Mouse (Mus musculus) forebrain, embryonic 13.5 days (tissue): ENCODE results near the gene Zfp688. TPM values are rescaled to one million over a fixed set of nuclear protein-coding genes. Genes with fewer than 3 reads are reported as not detected.
"Not testable (repeated sequence)": the region's sequence is repeated elsewhere in the genome, so short reads cannot be mapped to it uniquely, and the experiment has no call there.

Experiments used
- ATAC-seq: fragments of 200-750 bp; cut with Nextera tagmentation; 2 replicates; pipeline ENCODE4 v1.8.0; 2017
- H3K27ac ChIP-seq: fragments of 300-500 bp; sonication (generic); 2 replicates; pipeline ENCODE4 v1.5.1; 2015; ENCODE audit warnings: inconsistent platforms, mild to moderate bottlenecking, moderate library complexity
- H3K27me3 ChIP-seq: fragments of 300-500 bp; sonication (generic); 2 replicates; pipeline ENCODE4 v1.6.1; 2015; ENCODE audit warnings: mild to moderate bottlenecking, inconsistent platforms
- H3K36me3 ChIP-seq: fragments of 300-500 bp; sonication (generic); 2 replicates; pipeline ENCODE4 v1.6.1; 2015; ENCODE audit warnings: mild to moderate bottlenecking, inconsistent platforms; ENCODE audit not compliant: poor library complexity, severe bottlenecking
- H3K4me1 ChIP-seq: fragments of 300-500 bp; sonication (generic); 2 replicates; pipeline ENCODE4 v1.6.1; 2015; ENCODE audit warnings: inconsistent platforms
- H3K4me2 ChIP-seq: fragments of 300-500 bp; sonication (generic); 2 replicates; pipeline ENCODE4 v1.6.1; 2015; ENCODE audit warnings: inconsistent platforms, mild to moderate bottlenecking, moderate library complexity
- H3K4me3 ChIP-seq: fragments of 300-500 bp; sonication (generic); 2 replicates; pipeline ENCODE4 v1.5.1; 2015; ENCODE audit warnings: mild to moderate bottlenecking, inconsistent platforms
- H3K9ac ChIP-seq: fragments of 300-500 bp; sonication (generic); 2 replicates; pipeline ENCODE4 v1.6.1; 2015; ENCODE audit warnings: mild to moderate bottlenecking, inconsistent platforms
- H3K9me3 ChIP-seq: fragments of 300-500 bp; sonication (generic); replicated peaks from 2 replicates; pipeline ENCODE4 v1.6.1; 2016; ENCODE audit warnings: inconsistent platforms
- WGBS: fragments of 180-500 bp; shearing (Covaris S2); methylation state at CpG from one replicate; pipeline ENCODE4 v1.1.7; 2015; 5-methylcytosine and 5-hydroxymethylcytosine counted together
- polyA plus RNA-seq: library from polyadenylated mRNA; unstranded; fragments of >200 nt; fragmentation: Nextera tagmentation; extraction: Ambion mirVana; gene quantifications from 2 replicates; pipeline ENCODE4 v1.2.1, GENCODE M21; 2015

Gene Zfp688
- 30.3 and 36.2 TPM in 2 replicates for polyA plus RNA-seq

DNA sequence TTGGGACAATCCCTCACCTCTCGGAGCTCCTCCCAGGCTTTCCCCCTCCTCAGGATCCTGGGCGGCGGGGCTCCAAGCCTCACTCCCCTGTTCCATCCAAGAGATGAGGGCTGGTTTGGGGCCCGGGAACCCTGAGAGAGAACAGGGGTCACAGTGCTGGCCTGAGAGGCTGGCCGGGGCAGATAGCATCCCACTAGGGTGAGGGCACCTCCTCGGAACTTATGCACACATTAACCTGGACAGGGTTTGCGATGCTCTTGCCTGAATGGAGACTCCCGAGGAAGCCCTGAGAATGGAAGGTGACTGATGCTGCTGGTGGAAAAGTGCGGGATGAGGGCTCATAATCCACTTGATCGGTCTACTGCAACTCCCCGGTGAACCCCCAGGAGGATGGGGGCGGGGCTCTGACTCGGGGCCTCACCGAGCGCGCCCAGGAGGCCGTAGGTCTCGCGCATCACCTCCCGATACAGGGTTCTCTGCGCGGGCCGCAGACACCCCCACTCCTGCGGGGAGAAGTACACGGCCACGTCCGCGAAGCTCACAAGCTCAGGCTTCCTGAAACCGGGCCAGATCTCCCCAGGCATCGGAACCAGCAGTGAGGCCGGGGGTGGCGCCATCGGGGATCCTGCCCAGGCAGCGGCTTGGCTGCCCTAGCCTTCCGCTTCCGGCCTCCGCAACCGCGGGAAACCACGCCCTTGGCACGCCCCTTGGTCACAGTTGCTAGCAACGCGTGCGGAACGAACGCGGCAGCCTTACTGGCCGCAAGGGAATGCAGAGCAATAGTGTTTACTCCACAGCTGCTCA, at the start of gene Zfp688:
Zfp688 (minus strand) TSS at position 681 of the 804 bp plus-strand sequence.
- H3K4me1 ChIP-seq, result peaks cover 13% of the 10 kb centered on the region
- peaks cover 19% of the 10 kb centered on the region for H3K27me3 ChIP-seq
- H3K36me3 ChIP-seq, result peaks cover 21% of the 10 kb centered on the region
- 0 out of 2 replicates have a peak within 1 kb of the TSS, but pooled peaks have one; percentile 40 for H3K27ac ChIP-seq
- H3K9me3 ChIP-seq, result no peaks in the 10 kb centered on the region
- under 1% methylated on average over 48 of the region's 48 CpGs for WGBS
- H3K9ac ChIP-seq, result peak within 1 kb of the TSS; percentile 93
- peak; percentile 98 for ATAC-seq
- H3K4me3 ChIP-seq, result peak within 1 kb of the TSS; percentile 87
- peak within 1 kb of the TSS; percentile 99 for H3K4me2 ChIP-seq

DNA sequence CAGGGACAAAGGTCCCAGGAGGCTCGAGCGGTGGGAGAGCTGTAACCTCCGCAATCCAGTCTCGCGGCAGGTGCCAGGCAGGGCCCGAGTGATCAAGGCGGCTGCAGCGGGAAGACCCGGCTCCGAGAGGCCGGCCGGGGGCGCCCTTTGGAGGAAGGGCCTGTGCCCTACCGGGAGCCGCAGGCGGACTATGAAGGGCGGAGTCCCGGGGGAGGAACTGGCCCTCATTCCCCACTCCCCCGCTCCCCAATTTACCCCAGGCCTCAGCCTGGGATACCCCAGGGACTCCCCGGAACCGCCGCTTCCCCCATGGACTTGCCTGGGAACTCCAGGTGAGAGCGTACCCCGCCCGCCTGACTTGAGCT, 49.8 kb upstream of the Zfp688 start:
- 0% methylated on average over 20 of the region's 25 CpGs for whole genome bisulfite sequencing
- Histone ChIP-seq H3K9me3 (no peaks in the 10 kb centered on the region), H3K4me2 (peak overlapping the region; percentile 95), H3K4me3 (peak overlapping the region; percentile 94), H3K4me1 (peaks cover 25% of the 10 kb centered on the region), H3K27ac (peak overlapping the region; percentile 99), H3K9ac (peak overlapping the region; percentile 96), H3K27me3 (no peaks in the 10 kb centered on the region), H3K36me3 (peaks cover 56% of the 10 kb centered on the region)
- ATAC-seq, result peak; percentile 1; the same call in 1 of the 2 replicates

DNA sequence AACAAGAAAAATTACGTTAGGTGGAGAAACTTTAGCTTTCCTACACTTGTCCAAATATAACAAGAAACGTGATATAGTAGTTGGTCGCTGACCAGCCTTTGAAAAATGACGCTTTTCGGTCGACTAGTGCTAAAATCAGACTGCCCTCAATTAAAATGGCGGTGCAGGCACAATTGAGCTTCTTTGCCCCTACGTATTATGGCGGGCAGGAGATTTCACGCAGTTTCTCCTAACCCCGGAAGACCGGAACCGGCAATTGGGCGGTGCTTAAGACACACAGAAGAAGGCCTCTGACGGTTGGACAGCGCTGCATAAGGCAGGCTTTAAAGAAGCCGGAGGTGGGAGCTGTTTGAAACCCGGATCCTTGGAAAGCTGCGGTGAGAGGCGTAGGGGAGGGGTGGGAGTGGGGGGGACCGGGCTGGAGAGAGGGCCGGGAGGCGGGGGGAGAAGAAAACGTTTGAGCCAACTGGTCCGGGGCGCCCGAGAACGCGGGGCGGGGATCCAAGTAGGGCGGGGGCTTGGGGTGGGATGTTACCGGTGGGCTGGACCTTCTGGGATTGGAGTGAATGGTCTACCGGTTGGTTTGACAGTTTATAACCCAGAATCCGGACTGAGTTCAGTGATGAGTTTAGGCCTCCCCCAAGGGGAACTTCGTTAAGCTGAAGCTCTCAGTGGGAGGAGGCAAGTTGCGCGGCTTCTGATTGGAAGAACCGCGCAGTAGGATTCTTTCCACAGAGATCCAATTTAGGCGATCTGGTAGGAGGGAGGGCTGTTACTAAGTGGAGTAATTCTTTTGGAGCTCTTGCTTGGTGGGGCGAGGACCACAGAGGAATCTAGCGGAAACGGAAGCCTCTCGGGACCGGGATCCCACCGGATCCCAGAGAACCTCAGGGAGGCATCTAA, 49.1 kb upstream of the Zfp688 start:
- Histone ChIP-seq H3K36me3 (peaks cover 56% of the 10 kb centered on the region), H3K4me1 (peaks cover 22% of the 10 kb centered on the region), H3K9me3 (no peaks in the 10 kb centered on the region), H3K4me2 (peak overlapping the region; percentile 95), H3K9ac (peak overlapping the region; percentile 96), H3K27me3 (no peaks in the 10 kb centered on the region), H3K4me3 (peak overlapping the region; percentile 94), H3K27ac (peak overlapping the region; percentile 99)
- peak; percentile 95 for ATAC-seq
- under 1% methylated on average over 46 of the region's 46 CpGs for WGBS

GRCm38 (mm10) chr7:127470011-127470715, 48.3 kb upstream of the Zfp688 start:
- H3K27ac ChIP-seq, result peak overlapping the region; percentile 99
- H3K9ac ChIP-seq, result peak overlapping the region; percentile 96
- H3K9me3 ChIP-seq, result no peaks in the 10 kb centered on the region
- ATAC-seq, result no peak
- peaks cover 56% of the 10 kb centered on the region for H3K36me3 ChIP-seq
- peak overlapping the region; percentile 95 for H3K4me2 ChIP-seq
- 8% methylated on average over 10 of the region's 10 CpGs for WGBS
- no peaks in the 10 kb centered on the region for H3K27me3 ChIP-seq
- peaks cover 22% of the 10 kb centered on the region for H3K4me1 ChIP-seq
- peak overlapping the region; percentile 94 for H3K4me3 ChIP-seq

- ATAC-seq, result no peak
- peaks cover 11% of the 10 kb centered on the region for H3K4me1 ChIP-seq
- 100% methylated on average over 4 of the region's 4 CpGs for WGBS
- H3K9ac ChIP-seq, result no peak overlapping the region
- no peaks in the 10 kb centered on the region for H3K27me3 ChIP-seq
- no peaks in the 10 kb centered on the region for H3K9me3 ChIP-seq
- H3K27ac ChIP-seq, result no peak overlapping the region
- H3K4me2 ChIP-seq, result no peak overlapping the region
- H3K36me3 ChIP-seq, result peaks cover 45% of the 10 kb centered on the region
- H3K4me3 ChIP-seq, result no peak overlapping the region
These were observed 44.7 kb upstream of the Zfp688 start for GRCm38 (mm10) chr7:127466606-127467005.

DNA sequence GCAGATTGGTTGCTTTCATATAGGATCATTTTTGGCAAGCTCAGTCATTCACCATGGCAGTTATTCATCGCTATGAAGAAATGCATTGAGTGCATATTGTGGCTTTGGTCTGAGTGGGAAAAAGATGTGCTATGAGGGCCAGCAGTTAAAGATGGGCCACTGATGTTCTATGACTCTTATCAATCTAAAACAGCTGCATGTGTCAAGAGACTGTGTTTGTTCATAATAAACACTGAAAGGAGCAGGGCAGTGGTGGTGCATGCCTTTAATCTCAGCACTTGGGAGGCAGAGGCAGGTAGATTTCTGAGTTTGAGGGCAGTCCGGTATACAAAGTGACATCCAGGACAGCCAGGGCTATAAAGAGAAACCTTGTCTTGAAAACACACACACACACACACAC, 43.8 kb upstream of the Zfp688 start:
- not testable (repeated sequence) for H3K4me2 ChIP-seq, H3K27me3 ChIP-seq, H3K9ac ChIP-seq, ATAC-seq, H3K4me3 ChIP-seq, H3K9me3 ChIP-seq, H3K27ac ChIP-seq
- Histone ChIP-seq H3K4me1 (peaks cover 11% of the 10 kb centered on the region), H3K36me3 (peaks cover 54% of the 10 kb centered on the region)
- WGBS, result 97% methylated on average over 2 of the region's 2 CpGs

DNA sequence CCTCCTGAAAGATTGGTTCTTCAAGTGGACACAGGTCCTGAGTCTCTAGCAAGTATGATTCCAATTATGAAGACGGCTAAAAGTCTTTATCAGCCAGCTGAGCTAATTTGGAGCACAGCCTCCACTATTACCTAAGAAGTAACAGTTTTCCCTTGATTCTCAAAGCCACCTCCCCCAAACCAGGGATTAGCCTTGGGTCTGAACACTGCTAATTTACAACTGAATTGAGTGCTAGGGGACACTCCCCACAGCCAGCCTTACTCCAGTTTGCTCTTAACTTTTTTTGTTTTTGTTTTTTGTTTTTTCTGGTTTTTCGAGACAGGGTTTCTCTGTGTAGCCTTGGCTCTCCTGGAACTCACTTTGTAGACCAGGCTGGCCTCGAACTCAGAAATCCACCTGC, 43.3 kb upstream of the Zfp688 start:
- Histone ChIP-seq H3K4me1 (peaks cover 11% of the 10 kb centered on the region), H3K4me2 (no peak overlapping the region), H3K27me3 (no peaks in the 10 kb centered on the region), H3K9me3 (no peaks in the 10 kb centered on the region), H3K36me3 (peaks cover 59% of the 10 kb centered on the region), H3K27ac (no peak overlapping the region), H3K4me3 (no peak overlapping the region), H3K9ac (no peak overlapping the region)
- ATAC-seq, result no peak
- WGBS, result 89% methylated on average over 3 of the region's 3 CpGs

DNA sequence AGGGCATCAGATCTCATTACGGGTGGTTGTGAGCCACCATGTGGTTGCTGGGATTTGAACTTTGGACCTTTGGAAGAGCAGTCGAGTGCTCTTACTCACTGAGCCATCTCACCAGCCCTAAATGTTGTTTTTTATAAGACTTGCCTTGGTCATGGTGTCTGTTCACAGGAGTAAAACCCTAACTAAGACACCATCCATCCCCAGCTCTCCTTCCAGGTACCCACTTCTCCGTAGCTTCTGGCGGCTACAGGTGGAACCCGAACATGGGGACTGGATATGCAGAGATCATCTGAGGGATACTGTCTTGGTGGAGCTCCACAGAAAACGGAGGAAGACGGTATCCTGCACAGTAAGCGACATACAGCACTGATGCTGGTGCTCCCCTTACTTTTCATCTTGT, 37.4 kb upstream of the Zfp688 start, which contains the start of gene Prr14:
Prr14 (plus strand) TSS at position 301 of the 400 bp plus-strand sequence.
- H3K27me3 ChIP-seq, H3K9me3 ChIP-seq, H3K4me1 ChIP-seq, H3K27ac ChIP-seq, H3K4me3 ChIP-seq, H3K4me2 ChIP-seq, ATAC-seq, H3K9ac ChIP-seq: not testable (repeated sequence)
- peaks cover 55% of the 10 kb centered on the region for H3K36me3 ChIP-seq
- 95% methylated on average over 8 of the region's 8 CpGs for WGBS

DNA sequence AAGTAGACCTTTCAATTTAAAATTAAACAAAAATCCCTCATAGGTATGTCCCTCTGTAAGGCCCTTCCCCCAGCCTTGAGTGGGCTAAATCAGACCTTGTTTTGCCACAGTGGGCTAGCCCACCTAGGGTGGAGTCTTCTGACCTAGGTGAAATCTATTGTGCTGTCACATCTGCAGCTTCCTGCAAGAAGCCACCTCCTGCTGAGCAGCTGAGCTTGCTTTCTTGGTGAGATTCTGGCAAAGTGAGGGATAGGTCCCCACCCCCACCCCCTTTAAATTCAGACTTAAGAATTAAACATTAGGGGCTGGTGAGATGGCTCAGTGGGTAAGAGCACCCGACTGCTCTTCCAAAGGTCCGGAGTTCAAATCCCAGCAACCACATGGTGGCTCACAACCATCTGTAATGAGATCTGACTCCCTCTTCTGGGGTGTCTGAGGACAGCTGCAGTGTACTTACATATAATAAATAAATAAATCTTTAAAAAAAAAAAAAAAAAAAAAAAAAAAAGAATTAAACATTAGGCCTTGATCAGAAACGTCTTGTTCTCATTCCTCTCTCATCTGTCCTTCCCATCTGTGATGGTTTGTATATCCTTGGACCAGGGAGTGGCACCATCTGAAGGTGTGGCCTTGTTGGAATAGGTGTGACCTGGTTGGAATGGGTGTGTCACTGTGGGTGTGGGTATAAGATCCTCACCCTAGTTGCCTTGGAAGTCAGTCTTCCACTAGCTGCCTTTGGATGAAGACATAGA, 36.7 kb upstream of the Zfp688 start:
- not testable (repeated sequence) for H3K9ac ChIP-seq, ATAC-seq, H3K4me3 ChIP-seq, H3K27ac ChIP-seq, H3K9me3 ChIP-seq, H3K4me2 ChIP-seq, H3K27me3 ChIP-seq, H3K4me1 ChIP-seq
- peaks cover 57% of the 10 kb centered on the region for H3K36me3 ChIP-seq
- 88% methylated on average over 3 of the region's 3 CpGs for WGBS

GRCm38 (mm10) chr7:127454905-127455304, 33.0 kb upstream of the Zfp688 start:
- no peak overlapping the region for H3K27ac ChIP-seq
- peaks cover 32% of the 10 kb centered on the region for H3K4me1 ChIP-seq
- no peak overlapping the region for H3K4me3 ChIP-seq
- ATAC-seq, result no peak
- peaks cover 46% of the 10 kb centered on the region for H3K36me3 ChIP-seq
- WGBS, result 98% methylated on average over 7 of the region's 7 CpGs
- no peaks in the 10 kb centered on the region for H3K27me3 ChIP-seq
- H3K9me3 ChIP-seq, result no peaks in the 10 kb centered on the region
- H3K4me2 ChIP-seq, result no peak overlapping the region
- no peak overlapping the region for H3K9ac ChIP-seq

DNA sequence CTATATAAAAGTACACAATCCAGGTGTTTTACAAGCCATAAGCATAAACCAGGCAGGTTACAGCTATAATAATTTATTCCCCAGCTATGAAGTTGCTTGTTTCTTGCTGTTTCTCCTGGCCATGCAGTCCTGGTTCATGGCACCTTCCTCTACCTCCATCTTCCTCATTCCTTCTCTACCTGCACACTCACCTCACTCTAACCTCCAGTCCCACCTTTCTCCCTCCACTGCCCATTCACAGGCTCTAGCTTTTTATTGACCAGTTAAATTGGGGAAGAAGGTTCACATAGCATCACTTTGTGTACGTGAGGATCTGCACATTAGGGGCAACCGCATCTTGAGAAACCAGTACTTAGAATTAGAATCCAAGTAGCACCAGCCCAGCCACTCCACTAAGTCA, 31.2 kb upstream of the Zfp688 start:
- H3K4me3 ChIP-seq, result no peak overlapping the region
- H3K9me3 ChIP-seq, result no peaks in the 10 kb centered on the region
- 94% methylated on average over 2 of the region's 2 CpGs for WGBS
- no peak for ATAC-seq
- peaks cover 37% of the 10 kb centered on the region for H3K4me1 ChIP-seq
- H3K9ac ChIP-seq, result no peak overlapping the region
- no peaks in the 10 kb centered on the region for H3K27me3 ChIP-seq
- no peak overlapping the region for H3K4me2 ChIP-seq
- no peak overlapping the region for H3K27ac ChIP-seq
- peaks cover 38% of the 10 kb centered on the region for H3K36me3 ChIP-seq
